Mouse (Mus musculus) testis, adult 2 months (tissue): Measurements from ENCODE around the gene Cfap74. TPM values are rescaled to one million over a fixed set of nuclear protein-coding genes. Genes with fewer than 3 reads are reported as not detected.
"Not testable (repeated sequence)": the region's sequence is repeated elsewhere in the genome, so short reads cannot be mapped to it uniquely, and the experiment has no call there.

Experiments used
- H3K27ac ChIP-seq: fragments of 200-500 bp; 2 replicates; pipeline ENCODE4 v1.5.1; 2012; ENCODE audit warnings: low read depth, low read length; ENCODE audit not compliant: control insufficient read depth, insufficient read depth
- H3K27me3 ChIP-seq: fragments of 200-500 bp; 2 replicates; pipeline ENCODE4 v1.6.1; 2012; ENCODE audit warnings: mild to moderate bottlenecking, low read length, moderate library complexity; ENCODE audit not compliant: control insufficient read depth, insufficient read depth
- H3K36me3 ChIP-seq: fragments of 200-500 bp; 2 replicates; pipeline ENCODE4 v1.6.1; 2012; ENCODE audit warnings: mild to moderate bottlenecking, low read length; ENCODE audit not compliant: control insufficient read depth, insufficient read depth
- H3K4me1 ChIP-seq: fragments of 200-500 bp; 2 replicates; pipeline ENCODE4 v1.6.1; 2012; ENCODE audit warnings: low read length; ENCODE audit not compliant: control insufficient read depth, insufficient read depth
- H3K4me3 ChIP-seq: fragments of 200-500 bp; 2 replicates; pipeline ENCODE4 v1.5.1; 2012; ENCODE audit warnings: low read depth, mild to moderate bottlenecking, low read length, moderate library complexity, mixed read lengths; ENCODE audit not compliant: control insufficient read depth
- CTCF ChIP-seq: fragments of 200-500 bp; IDR thresholded peaks from 2 replicates; pipeline ENCODE4 v1.5.1; 2012; ENCODE audit warnings: low read depth, mild to moderate bottlenecking, inconsistent platforms, low read length, moderate library complexity; ENCODE audit not compliant: control insufficient read depth, insufficient read depth, insufficient replicate concordance
- POLR2A ChIP-seq: fragments of 200-500 bp; IDR thresholded peaks from 2 replicates; pipeline ENCODE4 v1.6.1; 2012; ENCODE audit warnings: low read depth, mild to moderate bottlenecking, inconsistent platforms, low read length, moderate library complexity; ENCODE audit not compliant: control insufficient read depth
- polyA plus RNA-seq: library from polyadenylated mRNA; depleted of rRNA; stranded (reverse); fragments of >200 nt; gene quantifications from 2 replicates; pipeline ENCODE4 v1.2.3, GENCODE M21; 2012

Cfap74 gene
- polyA plus RNA-seq, 1 experiment = 79.6 TPM

- H3K36me3 ChIP-seq = no peaks in the 10 kb centered on the region; the same call in 1 of the 2 replicates
- no peak overlapping the region for H3K27ac ChIP-seq
- H3K27me3 ChIP-seq = no peaks in the 10 kb centered on the region
- H3K4me1 ChIP-seq = no peaks in the 10 kb centered on the region; the same call in none of the 2 replicates
- no peak overlapping the region for H3K4me3 ChIP-seq
- no peak for TF ChIP-seq POLR2A
- TF ChIP-seq CTCF = no peak
These were observed 4.8 kb downstream of the Cfap74 start for GRCm38 (mm10) chr4:155413641-155414335.

GRCm38 (mm10) chr4:155414656-155415235 lies 5.8 kb downstream of the Cfap74 start:
- H3K27ac ChIP-seq = no peak overlapping the region
- TF ChIP-seq CTCF (no peak), POLR2A (no peak)
- H3K36me3 ChIP-seq = no peaks in the 10 kb centered on the region; the same call in 1 of the 2 replicates
- no peaks in the 10 kb centered on the region; the same call in 1 of the 2 replicates for H3K4me1 ChIP-seq
- H3K27me3 ChIP-seq = no peaks in the 10 kb centered on the region
- H3K4me3 ChIP-seq = no peak overlapping the region

GRCm38 (mm10) chr4:155420137-155420536 lies 11.1 kb downstream of the Cfap74 start:
- Histone ChIP-seq H3K36me3 (peaks cover 2% of the 10 kb centered on the region), H3K27me3 (no peaks in the 10 kb centered on the region), H3K4me3 (no peak overlapping the region), H3K27ac (no peak overlapping the region), H3K4me1 (no peaks in the 10 kb centered on the region)
- TF ChIP-seq CTCF (no peak), POLR2A (no peak)

- H3K4me3 ChIP-seq, H3K36me3 ChIP-seq, H3K4me1 ChIP-seq, H3K27me3 ChIP-seq, H3K27ac ChIP-seq: not testable (repeated sequence)
These were observed 12.7 kb downstream of the Cfap74 start for GRCm38 (mm10) chr4:155421412-155422370.

GRCm38 (mm10) chr4:155423988-155424387 lies 15.0 kb downstream of the Cfap74 start:
- H3K4me3 ChIP-seq = no peak overlapping the region
- H3K4me1 ChIP-seq = no peaks in the 10 kb centered on the region
- H3K27ac ChIP-seq = no peak overlapping the region
- H3K27me3 ChIP-seq = no peaks in the 10 kb centered on the region
- TF ChIP-seq CTCF = no peak
- no peak for TF ChIP-seq POLR2A
- peaks cover 2% of the 10 kb centered on the region for H3K36me3 ChIP-seq

GRCm38 (mm10) chr4:155426272-155426671 lies 17.3 kb downstream of the Cfap74 start:
- Histone ChIP-seq H3K27ac (no peak overlapping the region), H3K27me3 (no peaks in the 10 kb centered on the region), H3K4me3 (no peak overlapping the region), H3K4me1 (no peaks in the 10 kb centered on the region), H3K36me3 (no peaks in the 10 kb centered on the region; the same call in 1 of the 2 replicates)
- TF ChIP-seq POLR2A (no peak), CTCF (no peak)

- H3K27me3 ChIP-seq = no peaks in the 10 kb centered on the region
- no peaks in the 10 kb centered on the region; the same call in 1 of the 2 replicates for H3K36me3 ChIP-seq
- no peak overlapping the region for H3K4me3 ChIP-seq
- no peak overlapping the region for H3K27ac ChIP-seq
- no peaks in the 10 kb centered on the region for H3K4me1 ChIP-seq
- TF ChIP-seq POLR2A (no peak), CTCF (no peak)
These were observed 19.5 kb downstream of the Cfap74 start for GRCm38 (mm10) chr4:155428442-155428841.
